Mouse (Mus musculus) neural tube, embryonic 14.5 days (tissue): ENCODE measurements around the gene Hoxa3. TPM values are rescaled to one million over a fixed set of nuclear protein-coding genes. Genes with fewer than 3 reads are reported as not detected.
A peak's percentile ranks its signal among the peaks of the same experiment; 100 is the strongest.

Experiments
- ATAC-seq: fragments of 200-750 bp; cut with Nextera tagmentation; 2 replicates; pipeline ENCODE4 v1.8.0; 2017; ENCODE audit warnings: low read depth, mild to moderate bottlenecking, moderate TSS enrichment, moderate library complexity
- H3K27ac ChIP-seq: fragments of 300-500 bp; sonication (generic); 2 replicates; pipeline ENCODE4 v1.5.1; 2014; ENCODE audit warnings: low read depth, mild to moderate bottlenecking, control low read depth, low read length, moderate library complexity, mixed read lengths
- H3K27me3 ChIP-seq: fragments of 300-500 bp; sonication (generic); 2 replicates; pipeline ENCODE4 v1.6.1; 2014; ENCODE audit warnings: low read length; ENCODE audit not compliant: control insufficient read depth, insufficient read depth
- H3K36me3 ChIP-seq: fragments of 300-500 bp; sonication (generic); 2 replicates; pipeline ENCODE4 v1.6.1; 2014; ENCODE audit warnings: low read length, mixed read lengths; ENCODE audit not compliant: control insufficient read depth, insufficient read depth
- H3K4me1 ChIP-seq: fragments of 300-500 bp; sonication (generic); 2 replicates; pipeline ENCODE4 v1.6.1; 2014; ENCODE audit warnings: low read length; ENCODE audit not compliant: control insufficient read depth, insufficient read depth
- H3K4me2 ChIP-seq: fragments of 300-500 bp; sonication (generic); 2 replicates; pipeline ENCODE4 v1.6.1; 2014; ENCODE audit warnings: mild to moderate bottlenecking, low read depth, low read length, control low read depth
- H3K4me3 ChIP-seq: fragments of 300-500 bp; sonication (generic); 2 replicates; pipeline ENCODE4 v1.5.1; 2014; ENCODE audit warnings: low read depth, low read length, control low read depth, mixed read lengths
- H3K9ac ChIP-seq: fragments of 300-500 bp; sonication (generic); replicated peaks from 2 replicates; pipeline ENCODE4 v1.6.1; 2014; ENCODE audit warnings: low read depth, mild to moderate bottlenecking, control low read depth, low read length, mixed read lengths
- H3K9me3 ChIP-seq: fragments of 300-500 bp; sonication (generic); 2 replicates; pipeline ENCODE4 v1.6.1; 2016; ENCODE audit warnings: low read length; ENCODE audit not compliant: control insufficient read depth
- WGBS: fragments of 180-500 bp; shearing (Covaris S2); extraction: QIAGEN DNeasy Blood & Tissue Kit; methylation state at CpG from one replicate; pipeline ENCODE4 v1.1.7; 2014; 5-methylcytosine and 5-hydroxymethylcytosine counted together
- microRNA counts: library from miRNA; unstranded; fragments of <30 nt; microRNA quantifications from one replicate; lab custom pipeline; 2016
- microRNA-seq: library from miRNA; unstranded; fragments of <30 nt; microRNA quantifications from one replicate; pipeline ENCODE4, GENCODE M21; 2016
- polyA plus RNA-seq: library from polyadenylated mRNA; unstranded; fragments of >200 nt; fragmentation: Nextera tagmentation; extraction: Ambion mirVana; gene quantifications from 2 replicates; pipeline ENCODE4 v1.2.1, GENCODE M21; 2014

Hoxa3 gene
- polyA plus RNA-seq, 1 experiment from 2014 or later: 13.4 TPM

GRCm38 (mm10) chr6:52138576-52138975 lies 74.6 kb downstream of the Hoxa3 start:
- Histone ChIP-seq H3K9me3 (no peaks in the 10 kb centered on the region), H3K27me3 (no peaks in the 10 kb centered on the region), H3K27ac (no peak overlapping the region), H3K4me1 (peaks cover 8% of the 10 kb centered on the region), H3K4me3 (no peak overlapping the region), H3K4me2 (no peak overlapping the region), H3K36me3 (no peaks in the 10 kb centered on the region), H3K9ac (no peak overlapping the region)
- ATAC-seq: peak; percentile 28; the same call in 1 of the 2 replicates
- 28% methylated on average over 10 of the region's 10 CpGs for WGBS

GRCm38 (mm10) chr6:52137841-52138535 lies 75.1 kb downstream of the Hoxa3 start:
- WGBS: 32% methylated on average over 9 of the region's 9 CpGs
- no peaks in the 10 kb centered on the region for H3K36me3 ChIP-seq
- H3K27me3 ChIP-seq: no peaks in the 10 kb centered on the region
- peak; percentile 79; the same call in 1 of the 2 replicates for ATAC-seq
- peaks cover 8% of the 10 kb centered on the region for H3K4me1 ChIP-seq
- H3K9me3 ChIP-seq: no peaks in the 10 kb centered on the region
- H3K9ac ChIP-seq: no peak overlapping the region
- no peak overlapping the region for H3K4me2 ChIP-seq
- H3K27ac ChIP-seq: no peak overlapping the region
- no peak overlapping the region for H3K4me3 ChIP-seq

GRCm38 (mm10) chr6:52123673-52124072 lies 89.5 kb downstream of the Hoxa3 start:
- no peaks in the 10 kb centered on the region for H3K27me3 ChIP-seq
- no peak overlapping the region for H3K9ac ChIP-seq
- H3K4me2 ChIP-seq: no peak overlapping the region
- H3K4me1 ChIP-seq: peaks cover 12% of the 10 kb centered on the region
- H3K36me3 ChIP-seq: no peaks in the 10 kb centered on the region
- no peaks in the 10 kb centered on the region for H3K9me3 ChIP-seq
- 87% methylated on average over 4 of the region's 4 CpGs for WGBS
- no peak overlapping the region for H3K4me3 ChIP-seq
- no peak for ATAC-seq
- H3K27ac ChIP-seq: no peak overlapping the region

DNA sequence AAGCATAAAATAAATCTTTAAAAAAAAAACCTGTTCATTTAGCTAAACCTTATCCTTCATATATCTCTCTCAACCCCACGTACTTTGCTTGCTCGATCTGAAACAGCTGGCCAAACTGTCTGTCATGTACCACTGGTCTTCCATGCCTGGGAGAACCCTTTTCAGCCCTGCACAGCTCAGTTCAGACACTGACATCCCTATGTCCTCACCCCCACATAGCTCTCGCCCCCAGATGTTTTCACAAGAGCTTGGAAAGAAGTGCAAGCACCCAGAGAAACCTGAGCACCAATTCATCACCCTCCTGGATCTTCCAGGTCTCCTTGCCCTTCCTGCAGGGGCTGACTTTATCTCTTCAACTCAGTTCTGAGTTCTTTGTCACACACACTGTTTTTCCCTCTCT lies 92.0 kb downstream of the Hoxa3 start:
- Histone ChIP-seq H3K4me2 (no peak overlapping the region), H3K27ac (no peak overlapping the region), H3K36me3 (no peaks in the 10 kb centered on the region), H3K4me1 (peaks cover 16% of the 10 kb centered on the region), H3K9ac (no peak overlapping the region), H3K27me3 (no peaks in the 10 kb centered on the region), H3K4me3 (no peak overlapping the region), H3K9me3 (no peaks in the 10 kb centered on the region)
- 63% methylated on average over 3 of the region's 3 CpGs for WGBS
- no peak for ATAC-seq

MicroRNAs within 50 kb of the gene (microRNA counts, 519-probe panel; counts per million panel counts)
- 5,006 counts per million, percentile 70 among the panel's probes with 10 or more counts for microRNA mmu-miR-196b (lab: Ali Mortazavi, UCI)

Small RNA genes lying within 50 kb of the gene (microRNA-seq; reads per million reads assigned to microRNA genes)
- 3,283 reads per million, percentile 88 among the genes with 10 or more reads in this experiment for gene Mir196b

Other genes with a start within 250 kb of the Hoxa3 start
- gene Skap2, start 200.8 kb downstream of the Hoxa3 start, polyA plus RNA-seq: 26.1 and 31.5 TPM in 2 replicates
- gene Hoxa1, start 55.0 kb downstream of the Hoxa3 start, polyA plus RNA-seq: 0.76 and 0.92 TPM in 2 replicates
- gene Hoxa2, start 48.5 kb downstream of the Hoxa3 start, polyA plus RNA-seq: 7.0 and 8.8 TPM in 2 replicates
- gene 5730596B20Rik, start 35.8 kb downstream of the Hoxa3 start, polyA plus RNA-seq: 1.8 and 2.2 TPM in 2 replicates
- gene Hoxa4, start 21.6 kb downstream of the Hoxa3 start, polyA plus RNA-seq: 1.6 and 2.7 TPM in 2 replicates
- 20.9 and 30.6 TPM in 2 replicates for gene Hoxa5, start 8.7 kb downstream of the Hoxa3 start, polyA plus RNA-seq
- gene Hoxa6, start 4.6 kb downstream of the Hoxa3 start, polyA plus RNA-seq: 10.1 and 15.7 TPM in 2 replicates
- 4.2 TPM in 1 of 2 replicates, not detected in the other for gene Gm28308, start within 50 bp of the Hoxa3 start, polyA plus RNA-seq
- 90.8 and 110 TPM in 2 replicates for gene Hoxa7, start 8.5 kb upstream of the Hoxa3 start, polyA plus RNA-seq
- gene Hoxa9, start 17.8 kb upstream of the Hoxa3 start, polyA plus RNA-seq: 122 and 151 TPM in 2 replicates
- 50.5 and 79.4 TPM in 2 replicates for gene Hoxa10, start 27.5 kb upstream of the Hoxa3 start, polyA plus RNA-seq
- 0.09 TPM in 1 of 2 replicates, not detected in the other for gene Hoxa11, start 32.5 kb upstream of the Hoxa3 start, polyA plus RNA-seq
- not detected in 2 replicates for gene Hoxa13, start 47.5 kb upstream of the Hoxa3 start, polyA plus RNA-seq
- 0.70 and 0.71 TPM in 2 replicates for gene Evx1, start 100.2 kb upstream of the Hoxa3 start, polyA plus RNA-seq